Mouse (Mus musculus) heart, postnatal 10 days (tissue): ENCODE data around the gene Olfr568. TPM values are rescaled to one million over a fixed set of nuclear protein-coding genes. Genes with fewer than 3 reads are reported as not detected.

Experiments used
- DNase-seq, 2 experiments: peaks; one replicate each; pipeline ENCODE4 v3.0.0; 2021
- intact Hi-C: fragments of 180-260 bp; cut with DNase I; formaldehyde crosslinking; loops from one replicate; pipeline ENCODE4 v1.15.1; 2025
- total RNA-seq, 2 experiments: library from RNA; stranded (reverse); gene quantifications; 2 replicates each; pipeline ENCODE4 v1.2.3; 2021

Olfr568 gene
- not detected for total RNA-seq

GRCm38 (mm10) chr7:102876822-102877221 is at the start of gene Olfr568:
Gene Olfr568, plus strand, starts transcription at chr7:102877122.
- no peak for DNase-seq
- intact Hi-C loops = no loop called here

- intact Hi-C loops = no loop called here
- no peak for DNase-seq
These were observed 21.1 kb upstream of the Olfr568 start for GRCm38 (mm10) chr7:102855807-102856206.

GRCm38 (mm10) chr7:102858665-102859064 is 18.3 kb upstream of the Olfr568 start, which contains the start of gene Olfr566:
Gene Olfr566, minus strand, starts transcription at chr7:102858765.
- no peak for DNase-seq
- intact Hi-C loops = no loop called here

- intact Hi-C loops = no loop called here
- DNase-seq = no peak
These were observed 13.9 kb downstream of the Olfr568 start, which contains the start of gene Olfr569 for GRCm38 (mm10) chr7:102890782-102891181. Gene Olfr569, minus strand, starts transcription at chr7:102890882.

- intact Hi-C loops = loop anchor here (10.0 kb wide), 1 partner anchor 220 kb away; the partner anchor contains the start of gene Olfr557
- DNase-seq = no peak
These were observed 38.3 kb downstream of the Olfr568 start for GRCm38 (mm10) chr7:102915261-102915660.

- DNase-seq = no peak
- intact Hi-C loops = loop anchor here (10.0 kb wide), 1 partner anchor 222 kb away; the partner anchor contains the start of gene Olfr557
These were observed 39.5 kb downstream of the Olfr568 start for GRCm38 (mm10) chr7:102916405-102916804.

- no peak for DNase-seq
- intact Hi-C loops = loop anchor here (10.0 kb wide), 1 partner anchor 222 kb away; the partner anchor contains the start of gene Olfr557
These were observed 40.3 kb downstream of the Olfr568 start, which contains the start of gene Olfr571 for GRCm38 (mm10) chr7:102917032-102917875. Gene Olfr571, minus strand, starts transcription at chr7:102917536.

GRCm38 (mm10) chr7:102919632-102920031 is 42.7 kb downstream of the Olfr568 start:
- DNase-seq = peak; percentile 32 to 62
- intact Hi-C loops = loop anchor here (2.0 to 10.0 kb wide), 3 partner anchors 225 to 407 kb away; partner anchors contain the start of genes Olfr556 and Olfr557

GRCm38 (mm10) chr7:102924109-102924508 is 47.2 kb downstream of the Olfr568 start, which contains the start of gene Olfr572:
Gene Olfr572, plus strand, starts transcription at chr7:102924409.
- intact Hi-C loops = no loop called here
- no peak for DNase-seq

GRCm38 (mm10) chr7:102927105-102927504 is 50.2 kb downstream of the Olfr568 start:
- DNase-seq = no peak
- intact Hi-C loops = no loop called here

Other genes starting within 250 kb of the Olfr568 start
- not detected for gene Olfr554, start 238.7 kb upstream of the Olfr568 start, total RNA-seq
- not detected for gene Olfr555, start 218.3 kb upstream of the Olfr568 start, total RNA-seq
- not detected for gene Olfr556, start 212.2 kb upstream of the Olfr568 start, total RNA-seq
- 10 to 100 TPM in 1 of 2 experiments, 1 to 10 TPM in 1; 6.9 to 10.6 TPM for gene Trim68, start 189.8 kb upstream of the Olfr568 start, total RNA-seq
- not detected for gene Olfr557, start 181.2 kb upstream of the Olfr568 start, total RNA-seq
- gene Olfr558, start 174.9 kb upstream of the Olfr568 start, total RNA-seq = 1 to 10 TPM; 6.2 TPM
- gene Olfr33, start 158.1 kb upstream of the Olfr568 start, total RNA-seq = not detected
- gene Olfr559, start 149.6 kb upstream of the Olfr568 start, total RNA-seq = not detected
- under 1 TPM; 0.12 to 0.57 TPM for gene Olfr560, start 117.8 kb upstream of the Olfr568 start, total RNA-seq
- gene Olfr78, start 117.7 kb upstream of the Olfr568 start, total RNA-seq = 1 to 10 TPM; 2.1 to 2.2 TPM
- gene Olfr561, start 105.9 kb upstream of the Olfr568 start, total RNA-seq = not detected
- not detected for gene Olfr564, start 73.6 kb upstream of the Olfr568 start, total RNA-seq
- not detected for gene Olfr566, start 18.4 kb upstream of the Olfr568 start, total RNA-seq
- not detected for gene Olfr569, start 13.8 kb downstream of the Olfr568 start, total RNA-seq
- not detected for gene Olfr570, start 17.5 kb downstream of the Olfr568 start, total RNA-seq
- not detected for gene Olfr571, start 40.4 kb downstream of the Olfr568 start, total RNA-seq
- not detected for gene Olfr572, start 47.3 kb downstream of the Olfr568 start, total RNA-seq
- gene Olfr573-ps1, start 65.5 kb downstream of the Olfr568 start, total RNA-seq = not detected
- gene Olfr574, start 71.3 kb downstream of the Olfr568 start, total RNA-seq = not detected
- not detected for gene Olfr575, start 81.7 kb downstream of the Olfr568 start, total RNA-seq
- not detected for gene Olfr576, start 85.5 kb downstream of the Olfr568 start, total RNA-seq
- gene Olfr577, start 98.8 kb downstream of the Olfr568 start, total RNA-seq = not detected
- not detected for gene Olfr578, start 112.2 kb downstream of the Olfr568 start, total RNA-seq
- not detected for gene Olfr582, start 160.9 kb downstream of the Olfr568 start, total RNA-seq
- not detected for gene Olfr583, start 174.2 kb downstream of the Olfr568 start, total RNA-seq
- not detected for gene Olfr584, start 204.8 kb downstream of the Olfr568 start, total RNA-seq
- gene Olfr585, start 220.6 kb downstream of the Olfr568 start, total RNA-seq = not detected
- not detected for gene Olfr586, start 248.5 kb downstream of the Olfr568 start, total RNA-seq